Mouse (Mus musculus): ENCODE results near the gene Rpl7l1. TPM values are rescaled to one million over a fixed set of nuclear protein-coding genes. Genes with fewer than 3 reads are reported as not detected.
"Not testable (repeated sequence)": the region's sequence is repeated elsewhere in the genome, so short reads cannot be mapped to it uniquely, and the experiment has no call there.

The Rpl7l1 gene
- polyA plus RNA-seq, 1 experiment from 2014 or later: 83.7 TPM

DNA sequence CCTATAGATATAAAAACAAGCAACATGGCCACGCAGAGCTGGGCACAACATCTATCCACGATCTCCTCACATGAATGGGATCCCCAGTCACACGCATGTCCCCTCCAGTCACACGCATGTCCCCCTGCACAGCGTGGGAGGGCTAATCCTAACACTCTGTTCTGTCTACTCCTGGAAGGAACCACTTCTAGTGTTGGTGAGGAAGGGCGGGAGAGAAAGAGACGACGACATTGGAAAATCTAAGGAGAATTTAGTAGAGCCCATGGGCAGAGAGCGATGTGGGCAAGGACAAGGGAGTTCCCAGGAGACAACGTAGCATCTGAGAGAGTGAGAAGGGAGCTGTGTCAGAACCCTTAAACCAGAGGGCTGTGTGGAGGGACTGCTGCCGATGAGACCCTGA is 11.9 kb downstream of the Rpl7l1 start:
- Histone ChIP-seq H3K4me3 (ENCODE audit: low read depth, low read length) (no peak overlapping the region), H3K9ac (replicated peaks; ENCODE audit: low read depth) (no peak overlapping the region), H3K27ac (ENCODE audit: low read length) (no peak overlapping the region), H3K4me1 (ENCODE audit: insufficient read depth, low read depth, low read length) (peaks cover 3% of the 10 kb centered on the region; the same call in 1 of the 2 replicates), H3K9me3 (ENCODE audit: low read length) (no peaks in the 10 kb centered on the region), H3K4me2 (replicated peaks; ENCODE audit: low read depth, low read length) (no peak overlapping the region), H3K27me3 (replicated peaks; ENCODE audit: insufficient read depth, low read length) (no peaks in the 10 kb centered on the region), H3K36me3 (ENCODE audit: insufficient read depth, low read length) (0 out of 2 replicates have a peak, but pooled peaks cover 6% of the 10 kb centered on the region)
- DNase-seq (ENCODE audit: low spot score) (no peak), ATAC-seq (no peak)
- 89% methylated on average over 11 of the region's 11 CpGs for WGBS
- no peak for TF ChIP-seq EP300 (IDR thresholded peaks at IDR 0.05)

DNA sequence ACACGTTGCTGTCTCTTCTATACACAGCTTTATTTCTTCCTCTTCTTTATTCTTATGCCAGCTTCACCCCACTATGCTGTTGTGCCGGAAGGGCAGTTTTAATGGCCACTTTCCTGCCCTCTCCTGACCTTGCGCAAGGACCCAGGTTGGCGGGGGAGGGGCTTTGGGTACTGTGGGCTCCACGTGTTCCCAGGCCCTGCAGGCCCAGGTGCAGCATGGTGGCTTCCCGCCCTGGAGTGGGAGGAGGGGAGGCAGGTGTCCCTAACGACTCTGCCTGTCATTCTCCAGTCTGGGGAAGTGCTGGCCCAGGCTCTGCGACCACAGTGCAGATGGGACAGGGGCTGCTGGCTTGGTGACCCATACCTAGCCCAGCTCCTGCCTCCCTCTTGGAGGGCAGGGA is 14.6 kb downstream of the Rpl7l1 start:
- Histone ChIP-seq H3K9ac (replicated peaks; ENCODE audit: low read depth) (no peak overlapping the region), H3K27me3 (replicated peaks; ENCODE audit: insufficient read depth, low read length) (no peaks in the 10 kb centered on the region), H3K36me3 (ENCODE audit: insufficient read depth, low read length) (no peaks in the 10 kb centered on the region), H3K27ac (ENCODE audit: low read length) (no peak overlapping the region), H3K9me3 (ENCODE audit: low read length) (no peaks in the 10 kb centered on the region), H3K4me1 (ENCODE audit: insufficient read depth, low read depth, low read length) (peaks cover 3% of the 10 kb centered on the region; the same call in 1 of the 2 replicates), H3K4me2 (replicated peaks; ENCODE audit: low read depth, low read length) (no peak overlapping the region), H3K4me3 (ENCODE audit: low read depth, low read length) (no peak overlapping the region)
- ATAC-seq (no peak), DNase-seq (ENCODE audit: low spot score) (no peak)
- 34% methylated on average over 8 of the region's 8 CpGs for WGBS
- no peak for TF ChIP-seq CTCF (IDR thresholded peaks at IDR 0.05)
- TF ChIP-seq EP300 (IDR thresholded peaks at IDR 0.05): no peak

DNA sequence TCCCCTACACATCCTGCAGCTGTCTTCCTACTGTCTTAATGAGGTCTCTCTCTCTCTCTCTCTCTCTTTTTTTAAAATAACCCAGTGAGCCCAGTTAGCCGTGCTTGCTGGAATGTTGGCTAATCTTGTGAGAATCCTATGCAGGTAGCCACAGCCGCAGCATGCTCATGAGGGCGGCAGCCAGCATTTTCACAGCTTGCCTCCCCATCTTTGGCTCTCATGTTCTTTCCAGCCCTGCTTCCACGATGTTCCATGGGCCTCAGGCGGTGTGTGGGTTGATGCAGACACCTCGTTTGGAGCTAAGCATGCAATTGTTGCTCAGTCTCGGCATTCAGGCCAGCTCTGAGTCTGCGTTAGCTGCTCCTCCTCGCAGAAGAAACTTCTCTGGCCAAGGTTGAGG is 17.6 kb downstream of the Rpl7l1 start:
- ATAC-seq; H3K27me3 ChIP-seq (replicated peaks; ENCODE audit: insufficient read depth, low read length): not testable (repeated sequence)

DNA sequence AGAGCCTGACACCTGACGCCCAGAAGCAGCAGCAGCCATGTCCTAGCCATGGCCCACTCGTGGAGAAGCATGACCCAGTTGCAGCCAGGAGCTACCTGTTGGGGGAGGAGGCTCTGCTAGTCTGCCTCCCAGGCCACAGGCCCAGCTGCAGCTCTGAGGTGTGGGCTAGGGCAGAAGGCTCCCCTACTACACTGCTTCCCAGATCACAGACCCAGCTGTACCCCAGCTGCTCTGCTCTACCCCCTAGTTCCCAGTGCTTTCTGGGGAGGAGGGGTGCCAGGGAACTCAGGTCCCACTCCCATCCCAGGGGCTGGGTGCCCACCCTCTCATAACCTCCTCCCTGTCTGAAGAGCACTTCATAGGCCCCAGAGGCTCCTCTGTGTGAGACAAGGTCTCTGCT is 18.9 kb downstream of the Rpl7l1 start, which contains the start of gene Ptcra:
Gene Ptcra (minus strand): TSS at position 169 of the 400 bp plus-strand sequence.
- no peaks in the 10 kb centered on the region for H3K9me3 ChIP-seq (ENCODE audit: low read length)
- no peaks in the 10 kb centered on the region for H3K4me1 ChIP-seq (ENCODE audit: insufficient read depth, low read depth, low read length)
- no peak within 1 kb of the TSS for H3K9ac ChIP-seq (replicated peaks; ENCODE audit: low read depth)
- no peaks in the 10 kb centered on the region for H3K36me3 ChIP-seq (ENCODE audit: insufficient read depth, low read length)
- no peak within 1 kb of the TSS for H3K4me3 ChIP-seq (ENCODE audit: low read depth, low read length)
- H3K27me3 ChIP-seq (replicated peaks; ENCODE audit: insufficient read depth, low read length): no peaks in the 10 kb centered on the region
- H3K4me2 ChIP-seq (replicated peaks; ENCODE audit: low read depth, low read length): no peak within 1 kb of the TSS
- no peak for DNase-seq (ENCODE audit: low spot score)
- no peak for ATAC-seq
- no peak for TF ChIP-seq EP300 (IDR thresholded peaks at IDR 0.05)
- no peak for TF ChIP-seq CTCF (IDR thresholded peaks at IDR 0.05)
- no peak within 1 kb of the TSS for H3K27ac ChIP-seq (ENCODE audit: low read length)
- 59% methylated on average over 2 of the region's 2 CpGs for WGBS

More for the DNA sequence above, 17.6 kb downstream of the Rpl7l1 start:
- H3K4me2 ChIP-seq (replicated peaks; ENCODE audit: low read depth, low read length); H3K27ac ChIP-seq (ENCODE audit: low read length); H3K36me3 ChIP-seq (ENCODE audit: insufficient read depth, low read length); H3K9me3 ChIP-seq (ENCODE audit: low read length); DNase-seq (ENCODE audit: low spot score); H3K4me3 ChIP-seq (ENCODE audit: low read depth, low read length); H3K4me1 ChIP-seq (ENCODE audit: insufficient read depth, low read depth, low read length); H3K9ac ChIP-seq (replicated peaks; ENCODE audit: low read depth): not testable (repeated sequence)
- 56% methylated on average over 7 of the region's 9 CpGs for WGBS

DNA sequence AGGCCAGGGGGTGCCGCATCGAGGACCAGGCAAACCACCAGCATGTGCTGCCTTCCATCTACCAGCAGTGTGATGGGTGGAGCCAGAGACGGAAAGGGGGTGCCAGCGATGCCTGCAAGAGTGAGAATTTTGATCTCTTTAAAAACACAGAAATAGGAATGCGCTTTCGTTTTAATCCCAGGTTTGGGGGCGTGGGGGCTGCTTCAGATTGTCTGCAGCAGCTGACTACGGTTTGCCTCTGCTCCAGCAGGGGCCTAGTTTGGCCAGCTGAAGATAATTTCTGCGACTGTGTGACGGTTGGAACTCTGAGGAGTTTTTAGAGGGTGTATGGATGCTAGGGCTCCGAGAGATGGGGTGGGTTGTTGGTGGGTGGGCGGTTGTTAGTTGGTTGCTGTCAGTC is 23.7 kb downstream of the Rpl7l1 start:
- no peaks in the 10 kb centered on the region for H3K36me3 ChIP-seq (ENCODE audit: insufficient read depth, low read length)
- no peak for ATAC-seq
- H3K27ac ChIP-seq (ENCODE audit: low read length): no peak overlapping the region
- WGBS: 79% methylated on average over 12 of the region's 12 CpGs
- no peak overlapping the region for H3K9ac ChIP-seq (replicated peaks; ENCODE audit: low read depth)
- TF ChIP-seq EP300 (IDR thresholded peaks at IDR 0.05) (no peak), CTCF (IDR thresholded peaks at IDR 0.05) (no peak)
- H3K9me3 ChIP-seq (ENCODE audit: low read length): no peaks in the 10 kb centered on the region
- H3K4me1 ChIP-seq (ENCODE audit: insufficient read depth, low read depth, low read length): no peaks in the 10 kb centered on the region
- H3K27me3 ChIP-seq (replicated peaks; ENCODE audit: insufficient read depth, low read length): no peaks in the 10 kb centered on the region
- H3K4me3 ChIP-seq (ENCODE audit: low read depth, low read length): no peak overlapping the region
- DNase-seq (ENCODE audit: low spot score): no peak
- no peak overlapping the region for H3K4me2 ChIP-seq (replicated peaks; ENCODE audit: low read depth, low read length)

DNA sequence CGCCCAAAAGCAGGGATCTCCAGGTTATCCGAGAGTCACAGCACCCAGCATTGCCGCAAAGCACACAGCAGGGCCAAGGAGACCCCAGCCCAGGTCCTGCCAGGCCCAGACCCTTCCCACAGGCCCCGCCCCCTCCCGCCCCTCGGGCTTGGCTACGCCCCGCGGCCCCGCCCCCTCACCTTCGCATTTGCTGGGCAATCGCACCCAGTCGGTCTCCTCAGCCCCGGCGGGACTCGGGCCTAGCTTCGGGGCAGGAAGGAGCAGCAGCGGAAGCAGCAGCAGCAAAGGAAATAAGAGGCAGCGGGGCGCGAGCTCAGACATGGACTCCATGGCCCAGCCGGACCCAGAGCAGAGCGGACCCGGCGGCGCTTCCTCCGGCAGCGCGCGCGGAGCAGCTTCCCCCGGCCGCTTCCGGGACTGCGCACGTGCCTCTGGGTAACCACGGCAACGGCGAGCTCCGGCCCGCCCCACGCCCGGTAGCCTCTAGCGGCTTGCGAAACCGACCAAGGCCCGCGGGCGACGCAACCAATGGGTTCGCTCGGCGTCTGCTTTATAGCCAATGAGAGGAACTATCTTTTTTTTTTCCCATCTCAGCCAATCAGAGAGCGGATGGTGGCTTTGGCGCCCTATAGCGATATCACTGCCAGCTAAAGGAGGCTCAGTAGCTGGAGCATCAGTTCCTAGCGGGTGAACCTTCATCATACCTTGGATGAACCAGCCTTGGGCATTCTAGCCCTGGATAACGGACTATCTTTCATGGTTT is 30.5 kb downstream of the Rpl7l1 start, which contains the start of gene Cnpy3:
Gene Cnpy3 (minus strand): TSS at position 421 of the 763 bp plus-strand sequence.
- WGBS: under 1% methylated on average over 50 of the region's 58 CpGs
- Histone ChIP-seq H3K9ac (replicated peaks; ENCODE audit: low read depth) (peak within 1 kb of the TSS; percentile 55), H3K4me1 (ENCODE audit: insufficient read depth, low read depth, low read length) (peaks cover 4% of the 10 kb centered on the region; the same call in 1 of the 2 replicates)

More for the DNA sequence above, 30.5 kb downstream of the Rpl7l1 start, which contains the start of gene Cnpy3:
- H3K4me2 ChIP-seq (replicated peaks; ENCODE audit: low read depth, low read length): peak within 1 kb of the TSS; percentile 84
- H3K27me3 ChIP-seq (replicated peaks; ENCODE audit: insufficient read depth, low read length): no peaks in the 10 kb centered on the region
- peaks cover 4% of the 10 kb centered on the region; the same call in 1 of the 2 replicates for H3K36me3 ChIP-seq (ENCODE audit: insufficient read depth, low read length)
- peak within 1 kb of the TSS; percentile 91 for H3K27ac ChIP-seq (ENCODE audit: low read length)
- peak; percentile 99 for ATAC-seq
- H3K4me3 ChIP-seq (ENCODE audit: low read depth, low read length): peak within 1 kb of the TSS; percentile 77
- TF ChIP-seq EP300 (IDR thresholded peaks at IDR 0.05) (peak; percentile 50; the same call in 1 of the 2 replicates), CTCF (IDR thresholded peaks at IDR 0.05) (no peak)
- peak; percentile 99 for DNase-seq (ENCODE audit: low spot score)
- H3K9me3 ChIP-seq (ENCODE audit: low read length): no peaks in the 10 kb centered on the region
